Mouse (Mus musculus) hindbrain, embryonic 11.5 days (tissue): ENCODE data around the gene Actn2. TPM values are rescaled to one million over a fixed set of nuclear protein-coding genes. Genes with fewer than 3 reads are reported as not detected.

ENCODE experiments used
- ATAC-seq: fragments of 200-750 bp; cut with Nextera tagmentation; 2 replicates; pipeline ENCODE4 v1.8.0; 2017; ENCODE audit warnings: mild to moderate bottlenecking, moderate TSS enrichment, moderate library complexity; ENCODE audit not compliant: low FRiP score
- DNase-seq: peaks from one replicate; pipeline ENCODE4 v3.0.0-alpha.2; 2015; ENCODE audit warnings: low spot score
- H3K27ac ChIP-seq: fragments of 300-500 bp; sonication (generic); 2 replicates; pipeline ENCODE4 v1.5.1; 2014; ENCODE audit warnings: mild to moderate bottlenecking, low read depth, low read length
- H3K27me3 ChIP-seq: fragments of 300-500 bp; sonication (generic); 2 replicates; pipeline ENCODE4 v1.6.1; 2014; ENCODE audit warnings: mild to moderate bottlenecking, low read length, moderate library complexity, mixed read lengths; ENCODE audit not compliant: control insufficient read depth, insufficient read depth
- H3K36me3 ChIP-seq: fragments of 300-500 bp; sonication (generic); 2 replicates; pipeline ENCODE4 v1.6.1; 2014; ENCODE audit warnings: mild to moderate bottlenecking, low read length, moderate library complexity, mixed read lengths; ENCODE audit not compliant: control insufficient read depth, insufficient read depth
- H3K4me1 ChIP-seq: fragments of 300-500 bp; sonication (generic); replicated peaks from 2 replicates; pipeline ENCODE4 v1.6.1; 2014; ENCODE audit warnings: low read length, mixed read lengths; ENCODE audit not compliant: control insufficient read depth, insufficient read depth
- H3K4me2 ChIP-seq: fragments of 300-500 bp; sonication (generic); replicated peaks from 2 replicates; pipeline ENCODE4 v1.6.1; 2014; ENCODE audit warnings: mild to moderate bottlenecking, low read depth, low read length
- H3K4me3 ChIP-seq: fragments of 300-500 bp; sonication (generic); 2 replicates; pipeline ENCODE4 v1.5.1; 2014; ENCODE audit warnings: low read depth, low read length
- H3K9ac ChIP-seq: fragments of 300-500 bp; sonication (generic); 2 replicates; pipeline ENCODE4 v1.6.1; 2014; ENCODE audit warnings: low read depth, low read length
- H3K9me3 ChIP-seq: fragments of 300-500 bp; sonication (generic); 2 replicates; pipeline ENCODE4 v1.6.1; 2016; ENCODE audit warnings: low read length; ENCODE audit not compliant: control insufficient read depth
- WGBS: fragments of 180-500 bp; shearing (Covaris S2); extraction: QIAGEN DNeasy Blood & Tissue Kit; methylation state at CpG from one replicate; pipeline ENCODE4 v1.1.7; 2014; 5-methylcytosine and 5-hydroxymethylcytosine counted together
- polyA plus RNA-seq: library from polyadenylated mRNA; unstranded; fragments of >200 nt; fragmentation: Nextera tagmentation; extraction: Ambion mirVana; gene quantifications from 2 replicates; pipeline ENCODE4 v1.2.1, GENCODE M21; 2014

The Actn2 gene
- polyA plus RNA-seq, 1 experiment from 2014 or later: 3.3 TPM

DNA sequence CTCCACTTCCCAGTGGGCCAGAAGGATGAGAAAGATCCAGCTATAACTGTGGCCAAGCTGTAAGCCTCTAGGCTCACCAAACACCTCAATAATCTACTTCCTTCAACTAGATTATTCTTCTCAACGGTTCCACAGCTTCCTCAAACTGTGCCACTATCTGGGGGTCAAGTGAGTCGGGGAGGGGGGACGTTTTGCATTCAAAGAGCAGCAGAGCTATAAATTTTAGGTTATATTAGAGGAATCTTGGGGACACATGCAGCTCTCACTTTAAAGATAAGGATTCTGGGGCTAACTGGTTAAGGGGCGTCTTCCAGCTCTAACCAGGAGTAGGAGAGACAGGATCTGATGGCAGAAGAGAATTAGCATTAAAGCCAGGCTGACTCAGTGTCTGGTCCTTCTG lies 15.6 kb upstream of the Actn2 start:
- H3K4me2 ChIP-seq: no peak overlapping the region
- no peak overlapping the region for H3K9ac ChIP-seq
- H3K27ac ChIP-seq: no peak overlapping the region
- WGBS: 70% methylated on average over 4 of the region's 4 CpGs
- H3K4me3 ChIP-seq: no peak overlapping the region
- DNase-seq: no peak
- H3K9me3 ChIP-seq: no peaks in the 10 kb centered on the region
- H3K36me3 ChIP-seq: no peaks in the 10 kb centered on the region
- ATAC-seq: no peak
- no peaks in the 10 kb centered on the region for H3K4me1 ChIP-seq
- H3K27me3 ChIP-seq: no peaks in the 10 kb centered on the region

DNA sequence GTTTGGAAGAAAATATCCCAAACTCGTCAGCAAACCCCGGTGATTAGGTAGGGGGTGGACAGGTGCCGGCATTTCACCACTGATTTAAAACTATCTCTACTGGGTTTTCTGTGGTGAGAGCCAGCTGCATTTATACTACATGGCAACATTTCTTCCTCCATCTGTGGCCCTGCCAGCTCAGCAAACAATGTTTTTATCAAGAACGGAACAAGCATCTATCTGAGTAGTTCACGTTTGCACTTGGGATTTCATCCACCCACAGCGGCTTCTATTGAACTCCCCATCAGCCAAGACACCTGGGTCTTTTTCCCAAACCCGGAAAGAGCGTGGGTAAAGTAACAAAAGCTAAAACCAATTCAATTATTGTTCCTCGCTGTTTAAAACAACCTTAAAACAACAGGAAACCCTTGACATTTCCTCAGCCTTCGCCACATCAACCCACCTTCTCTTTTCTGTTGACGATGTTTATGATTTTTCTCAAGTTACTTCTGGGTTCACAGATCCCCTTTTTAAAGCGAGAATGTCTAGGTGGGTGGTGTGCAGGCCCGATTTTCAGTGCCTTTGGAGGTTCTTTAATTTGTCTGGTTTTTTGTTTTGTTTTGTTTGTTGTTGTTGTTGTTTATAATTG lies 8.8 kb upstream of the Actn2 start:
- no peak for ATAC-seq
- WGBS: 80% methylated on average over 13 of the region's 13 CpGs
- no peaks in the 10 kb centered on the region for H3K36me3 ChIP-seq
- H3K27ac ChIP-seq: no peak overlapping the region
- H3K4me1 ChIP-seq: no peaks in the 10 kb centered on the region
- DNase-seq: no peak
- no peaks in the 10 kb centered on the region for H3K9me3 ChIP-seq
- H3K9ac ChIP-seq: no peak overlapping the region
- H3K4me3 ChIP-seq: no peak overlapping the region
- H3K27me3 ChIP-seq: no peaks in the 10 kb centered on the region
- H3K4me2 ChIP-seq: no peak overlapping the region

DNA sequence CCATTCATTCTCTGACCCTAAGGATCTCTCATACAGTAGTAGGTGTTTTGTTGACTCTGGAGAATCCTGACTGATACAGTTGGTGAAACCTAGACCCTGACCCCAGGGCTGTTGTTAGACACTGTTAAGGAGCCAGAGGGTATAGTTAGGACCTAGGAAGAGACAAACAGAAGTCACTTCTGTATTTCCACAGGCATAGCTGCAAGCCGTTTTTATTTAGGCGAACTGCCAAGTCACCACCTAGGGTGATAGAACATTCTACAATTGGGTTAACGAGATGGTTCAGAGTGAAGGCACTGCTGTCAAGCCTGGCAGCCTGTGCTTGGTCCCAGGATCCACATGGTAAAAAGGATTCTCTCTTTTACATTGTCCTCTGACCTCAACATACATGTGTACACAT lies 6.3 kb upstream of the Actn2 start:
- Histone ChIP-seq H3K9me3 (no peaks in the 10 kb centered on the region), H3K36me3 (no peaks in the 10 kb centered on the region), H3K27me3 (no peaks in the 10 kb centered on the region), H3K4me2 (no peak overlapping the region), H3K4me1 (no peaks in the 10 kb centered on the region), H3K27ac (no peak overlapping the region), H3K9ac (no peak overlapping the region), H3K4me3 (no peak overlapping the region)
- ATAC-seq (no peak), DNase-seq (no peak)
- WGBS: 88% methylated on average over 3 of the region's 3 CpGs

DNA sequence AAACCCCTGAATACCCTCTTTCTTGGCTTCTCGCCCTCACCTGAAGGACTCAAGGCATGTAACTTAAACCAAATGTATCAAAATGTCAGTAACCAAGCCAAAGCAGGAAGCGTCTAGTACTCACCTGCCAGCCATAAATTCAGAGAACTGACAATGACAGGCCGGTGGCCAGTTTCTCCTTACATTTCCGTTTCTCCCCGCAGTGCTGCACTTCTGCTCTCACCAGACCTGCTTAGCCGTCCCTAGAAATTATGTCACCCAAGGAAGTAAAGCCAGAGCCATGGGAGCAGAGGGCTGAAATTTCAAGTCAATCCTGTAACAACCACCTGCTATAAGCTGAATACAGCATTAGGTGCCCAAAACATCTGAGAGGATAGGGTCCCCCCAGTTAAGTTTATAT lies 887 bp upstream of the Actn2 start:
- Histone ChIP-seq H3K9me3 (no peaks in the 10 kb centered on the region), H3K9ac (no peak overlapping the region), H3K27ac (no peak overlapping the region), H3K4me1 (no peaks in the 10 kb centered on the region), H3K36me3 (no peaks in the 10 kb centered on the region), H3K27me3 (no peaks in the 10 kb centered on the region), H3K4me2 (no peak overlapping the region), H3K4me3 (no peak overlapping the region)
- ATAC-seq (no peak), DNase-seq (no peak)
- 67% methylated on average over 6 of the region's 6 CpGs for WGBS

DNA sequence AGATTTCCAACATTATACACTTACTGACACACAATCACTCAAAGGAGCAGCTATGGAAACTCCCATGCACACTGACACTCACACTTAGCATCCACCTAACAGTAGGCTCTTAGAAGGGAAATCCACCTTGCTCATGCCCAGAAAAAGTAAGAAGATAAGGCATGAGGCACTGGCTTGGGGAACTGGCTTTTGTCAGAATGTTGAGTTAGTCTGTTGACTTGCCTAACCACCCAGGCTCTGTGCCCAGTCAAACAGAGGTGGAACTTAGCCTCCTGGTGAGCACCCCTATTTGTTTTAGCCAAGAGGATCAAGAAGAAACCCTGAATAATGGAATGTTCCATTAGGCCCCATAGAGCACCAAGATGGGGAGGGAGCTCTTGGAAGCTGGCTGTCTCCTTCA lies 1.1 kb downstream of the Actn2 start:
- Histone ChIP-seq H3K4me2 (no peak overlapping the region), H3K27me3 (no peaks in the 10 kb centered on the region), H3K9ac (no peak overlapping the region), H3K4me3 (no peak overlapping the region), H3K9me3 (no peaks in the 10 kb centered on the region), H3K4me1 (no peaks in the 10 kb centered on the region), H3K36me3 (no peaks in the 10 kb centered on the region), H3K27ac (no peak overlapping the region)
- ATAC-seq (no peak), DNase-seq (no peak)

DNA sequence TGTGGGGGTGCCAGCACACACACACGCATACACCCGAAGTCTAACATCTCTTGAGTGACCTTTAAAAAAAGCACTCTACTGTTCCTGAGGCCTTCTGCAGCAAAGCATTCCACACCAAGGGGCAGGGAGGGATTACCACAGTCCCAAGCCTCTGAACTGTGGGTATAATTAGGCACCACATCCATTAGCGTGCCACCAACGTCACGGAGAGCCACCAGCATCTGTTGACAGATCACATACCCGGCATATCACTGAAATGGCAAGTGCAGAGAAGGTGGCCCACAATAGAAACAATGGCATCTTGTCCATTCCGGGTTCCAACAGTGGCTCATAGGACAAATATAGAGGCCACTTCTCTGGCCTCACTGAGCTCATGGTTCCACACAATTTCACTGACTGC lies 2.8 kb downstream of the Actn2 start:
- no peaks in the 10 kb centered on the region for H3K27me3 ChIP-seq
- 92% methylated on average over 7 of the region's 7 CpGs for WGBS
- DNase-seq (no peak), ATAC-seq (no peak)
- H3K9ac ChIP-seq: no peak overlapping the region
- H3K4me3 ChIP-seq: no peak overlapping the region
- no peak overlapping the region for H3K4me2 ChIP-seq
- H3K4me1 ChIP-seq: no peaks in the 10 kb centered on the region
- no peak overlapping the region for H3K27ac ChIP-seq
- no peaks in the 10 kb centered on the region for H3K9me3 ChIP-seq
- no peaks in the 10 kb centered on the region for H3K36me3 ChIP-seq

DNA sequence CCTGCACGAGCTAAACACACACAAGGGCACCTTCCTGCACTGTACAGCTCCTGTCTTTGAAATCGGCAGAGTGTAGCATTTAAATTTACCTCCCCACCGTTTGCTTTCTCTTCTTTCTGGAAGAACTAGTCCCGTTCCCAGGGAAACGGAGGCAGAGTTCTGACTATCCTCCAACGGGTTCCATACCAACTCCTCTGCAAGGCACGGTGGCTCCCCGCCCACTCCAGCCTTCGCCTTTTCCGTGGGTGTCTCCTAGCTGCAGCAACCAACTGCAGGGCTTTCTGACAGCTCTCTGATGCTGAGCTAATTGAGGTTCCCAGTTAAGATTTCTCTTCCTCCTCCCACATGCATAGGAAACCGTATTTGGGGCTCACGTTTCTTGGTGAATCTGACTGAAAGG lies 6.5 kb downstream of the Actn2 start:
- no peak for ATAC-seq
- no peak overlapping the region for H3K4me2 ChIP-seq
- H3K9ac ChIP-seq: no peak overlapping the region
- H3K9me3 ChIP-seq: no peaks in the 10 kb centered on the region
- no peak overlapping the region for H3K4me3 ChIP-seq
- H3K27ac ChIP-seq: no peak overlapping the region
- H3K36me3 ChIP-seq: no peaks in the 10 kb centered on the region
- no peaks in the 10 kb centered on the region for H3K4me1 ChIP-seq
- 75% methylated on average over 12 of the region's 12 CpGs for WGBS
- no peaks in the 10 kb centered on the region for H3K27me3 ChIP-seq
- DNase-seq: no peak

DNA sequence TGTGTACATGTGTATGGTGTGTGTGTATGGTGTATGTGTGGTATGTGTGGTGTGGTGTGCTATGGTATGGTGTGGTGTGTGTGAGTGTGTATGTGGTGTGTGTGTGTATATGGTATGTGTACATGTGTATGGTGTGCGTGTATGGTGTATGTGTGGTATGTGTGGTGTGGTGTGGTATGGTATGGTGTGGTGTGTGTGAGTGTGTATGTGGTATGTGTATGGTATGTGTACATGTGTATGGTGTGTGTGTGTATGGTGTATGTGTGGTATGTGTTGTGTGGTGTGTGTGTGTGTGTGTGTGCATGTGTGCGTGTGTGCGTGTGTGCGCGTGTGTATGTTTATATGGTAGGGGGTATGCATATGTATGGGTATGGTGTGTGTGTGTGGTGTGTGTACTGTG lies 9.0 kb downstream of the Actn2 start:
- 97% methylated on average over 5 of the region's 5 CpGs for WGBS
- no peaks in the 10 kb centered on the region for H3K4me1 ChIP-seq
- no peak overlapping the region for H3K9ac ChIP-seq
- H3K4me3 ChIP-seq: no peak overlapping the region
- ATAC-seq: 0 out of 2 replicates have a peak, but pooled peaks have one; percentile 47
- H3K36me3 ChIP-seq: no peaks in the 10 kb centered on the region
- H3K4me2 ChIP-seq: no peak overlapping the region
- no peaks in the 10 kb centered on the region for H3K27me3 ChIP-seq
- H3K9me3 ChIP-seq: no peaks in the 10 kb centered on the region
- no peak overlapping the region for H3K27ac ChIP-seq
- no peak for DNase-seq

DNA sequence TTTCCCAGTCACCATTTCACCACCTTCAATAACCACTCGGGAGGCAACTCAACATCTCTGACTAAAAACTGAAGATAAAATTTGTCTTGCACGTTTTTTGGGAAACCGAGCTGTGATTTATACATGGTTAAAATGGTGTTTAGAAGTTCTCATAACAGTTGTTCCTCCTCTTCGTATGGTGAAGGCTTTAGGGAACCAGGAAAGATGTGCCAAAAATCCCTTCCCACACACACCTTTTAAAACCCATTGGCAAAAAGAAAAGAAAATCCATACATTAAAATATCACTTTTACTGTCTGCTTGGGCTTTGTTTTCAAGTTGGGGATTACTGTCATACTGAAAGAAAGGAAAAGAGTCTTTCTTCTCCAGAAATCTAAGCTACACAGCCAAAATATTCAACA lies 12.2 kb downstream of the Actn2 start:
- DNase-seq (no peak), ATAC-seq (no peak)
- H3K4me1 ChIP-seq: no peaks in the 10 kb centered on the region
- H3K36me3 ChIP-seq: no peaks in the 10 kb centered on the region
- H3K9me3 ChIP-seq: no peaks in the 10 kb centered on the region
- no peak overlapping the region for H3K4me3 ChIP-seq
- no peak overlapping the region for H3K4me2 ChIP-seq
- no peak overlapping the region for H3K27ac ChIP-seq
- H3K9ac ChIP-seq: no peak overlapping the region
- WGBS: 86% methylated on average over 4 of the region's 4 CpGs
- no peaks in the 10 kb centered on the region for H3K27me3 ChIP-seq
